Mouse (Mus musculus) megakaryocyte, embryonic 14.5 days (primary cell): ENCODE data around the gene Klhl42.

Experiments used
- FLI1 ChIP-seq: IDR thresholded peaks from 2 replicates; pipeline ENCODE4 v1.6.1; 2012; ENCODE audit warnings: low read length, inconsistent platforms, mixed read lengths
- GATA1 ChIP-seq: IDR thresholded peaks from 3 replicates; pipeline ENCODE4 v1.6.1; 2012; ENCODE audit warnings: mixed read lengths, low read length, inconsistent platforms, borderline replicate concordance

DNA sequence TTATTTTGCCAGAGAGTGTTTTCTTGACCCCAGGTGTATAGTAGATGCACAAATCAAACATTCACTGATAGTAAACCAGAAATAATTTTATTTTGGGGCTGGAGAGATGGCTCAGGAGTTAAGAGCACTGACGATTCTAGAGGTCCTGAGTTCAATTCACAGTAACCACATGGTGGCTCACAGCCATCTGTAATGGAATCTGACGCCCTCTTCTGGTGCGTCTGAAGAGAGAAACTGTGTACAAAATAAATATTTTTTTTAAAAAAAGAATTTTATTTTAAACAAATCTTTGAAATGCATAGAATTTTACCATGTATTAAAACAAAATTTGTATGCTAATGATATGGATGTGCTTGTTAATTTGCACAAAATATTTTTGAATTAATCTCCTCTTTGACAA lies 2.7 kb upstream of the Klhl42 start:
- TF ChIP-seq GATA1: no peak
- TF ChIP-seq FLI1: no peak
